Comparison of ENCODE assay signal across 9 mouse cellular contexts in the genomic region with DNA sequence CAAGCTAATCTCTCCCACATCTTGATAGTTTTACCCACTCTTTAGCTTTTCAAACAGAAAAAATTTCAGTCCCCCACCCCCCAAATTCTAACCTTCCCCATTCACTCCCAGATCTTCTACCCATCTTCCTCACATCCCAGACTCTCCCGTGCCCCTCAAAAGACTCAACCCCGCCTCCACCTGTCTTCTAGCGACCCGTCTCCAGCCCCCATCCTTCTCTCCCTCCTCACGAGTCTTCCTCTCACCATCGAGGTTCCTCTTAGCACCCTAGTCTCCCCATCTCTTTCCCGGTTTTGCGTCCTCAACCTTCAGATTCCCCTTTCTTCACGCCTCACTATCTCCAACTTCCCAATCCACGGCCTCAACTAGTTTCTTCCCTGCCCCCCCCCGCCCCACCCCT. TPM values are rescaled to one million over a fixed set of nuclear protein-coding genes. Genes with fewer than 3 reads are reported as not detected.
DNase-seq lines count a peak whose midpoint lies in the region; ATAC-seq and TF ChIP-seq lines count a peak whose summit lies in the region.
"Had no signal": no experiment of that assay in that cellular context is flagged by ENCODE, and none has a peak within 500 bp of the region (broad histone marks: within the 10 kb centered on the region; RNA-seq: fewer than 3 reads in every experiment).

No protein-coding gene starts in this region.

- no peak for TF ChIP-seq POLR2A in spleen, adult 2 months (IDR thresholded peaks at IDR 0.05; ENCODE audit: low read depth, low read length)

- ATAC-seq in intestine, embryonic 14.5 days (replicated peaks; ENCODE audit: low FRiP score, low TSS enrichment, low read depth): no peak
- no peak for ATAC-seq in neural tube, embryonic 12.5 days (ENCODE audit: low FRiP score, low read depth)

- TF ChIP-seq CTCF in spleen, adult 2 months (IDR thresholded peaks at IDR 0.05; ENCODE audit: extremely low read depth, insufficient read depth, insufficient read length, insufficient replicate concordance): no peak

- no peaks in the 10 kb centered on the region for H3K27me3 ChIP-seq in spleen, adult 2 months (ENCODE audit: control insufficient read depth, insufficient read depth, low read length)
- H3K27me3 ChIP-seq in intestine, embryonic 14.5 days (replicated peaks; ENCODE audit: control insufficient read depth, insufficient read depth, low read length): no peaks in the 10 kb centered on the region
- no peaks in the 10 kb centered on the region for H3K27me3 ChIP-seq in neural tube, embryonic 12.5 days (replicated peaks)

- H3K4me3 ChIP-seq in spleen, adult 2 months (ENCODE audit: extremely low read depth, insufficient read depth, insufficient read length): peak overlapping the region; percentile 100; the same call in 1 of the 2 replicates
- peak overlapping the region; percentile 81 for H3K4me3 ChIP-seq in intestine, embryonic 14.5 days (ENCODE audit: low read depth, low read length)
- peak overlapping the region; percentile 77 for H3K4me3 ChIP-seq in neural tube, embryonic 12.5 days

- H3K36me3 ChIP-seq in spleen, adult 2 months (ENCODE audit: control insufficient read depth, insufficient read depth, low read length): no peaks in the 10 kb centered on the region
- H3K36me3 ChIP-seq in intestine, embryonic 14.5 days (ENCODE audit: control insufficient read depth, insufficient read depth, low read length): no peaks in the 10 kb centered on the region; the same call in 1 of the 2 replicates
- H3K36me3 ChIP-seq in neural tube, embryonic 12.5 days: no peaks in the 10 kb centered on the region

- H3K27ac ChIP-seq in spleen, adult 2 months (ENCODE audit: insufficient read depth, low read length): no peak overlapping the region
- H3K27ac ChIP-seq in intestine, embryonic 14.5 days (ENCODE audit: low read depth): peak overlapping the region; percentile 67; the same call in 1 of the 2 replicates
- H3K27ac ChIP-seq in neural tube, embryonic 12.5 days: no peak overlapping the region

- DNase-seq in gastrocnemius, adult 18-20 months (ENCODE audit: low spot score): peak; percentile 3
- no peak for DNase-seq in gastrocnemius, adult 8-10 months (ENCODE audit: low spot score in 2 of 2)
- peak in 1 of 2 experiments; percentile 13 for DNase-seq in spleen, adult 2 months (ENCODE audit: low read depth in 1 of 2, low spot score in 2 of 2)
- DNase-seq in spleen, adult 12 weeks (ENCODE audit: low spot score): no peak
- no peak for DNase-seq in intestine, embryonic 14.5 days (ENCODE audit: low spot score)
- no peak for DNase-seq in frontal cortex, postnatal 10 days (ENCODE audit: low spot score in 2 of 2)
- no peak for DNase-seq in gastrocnemius, postnatal 4 days (ENCODE audit: low spot score in 2 of 2)

- H3K9me3 ChIP-seq in intestine, embryonic 14.5 days (ENCODE audit: control insufficient read depth, low read length): no peaks in the 10 kb centered on the region
- no peaks in the 10 kb centered on the region for H3K9me3 ChIP-seq in neural tube, embryonic 12.5 days

- no peaks in the 10 kb centered on the region; the same call in 1 of the 2 replicates for H3K4me1 ChIP-seq in spleen, adult 2 months (ENCODE audit: control insufficient read depth, insufficient read depth, insufficient read length)
- H3K4me1 ChIP-seq in intestine, embryonic 14.5 days (replicated peaks; ENCODE audit: control insufficient read depth, insufficient read depth, low read length): peaks cover 28% of the 10 kb centered on the region
- H3K4me1 ChIP-seq in neural tube, embryonic 12.5 days: peaks cover 18% of the 10 kb centered on the region

- peak overlapping the region; percentile 61 for H3K9ac ChIP-seq in intestine, embryonic 14.5 days (ENCODE audit: low read length)
- H3K9ac ChIP-seq in neural tube, embryonic 12.5 days: peak overlapping the region; percentile 71

- H3K4me2 ChIP-seq in intestine, embryonic 14.5 days (ENCODE audit: low read length): peak overlapping the region; percentile 63
- H3K4me2 ChIP-seq in neural tube, embryonic 12.5 days (replicated peaks): peak overlapping the region; percentile 63

- 6% methylated on average over 11 of the region's 11 CpGs for WGBS in spleen, adult 2 months
- under 1% methylated on average over 11 of the region's 11 CpGs for WGBS in intestine, embryonic 14.5 days
- under 1% methylated on average over 11 of the region's 11 CpGs for WGBS in neural tube, embryonic 12.5 days

RNA-seq across cellular contexts. Expression of a gene that starts 0.8 kb away (rescaled TPM):
- 1 to 10 TPM; 7.9 to 9.5 TPM for total RNA-seq in gastrocnemius, adult 18-20 months (2021)
- 10 to 100 TPM in 1 of 4 experiments, 1 to 10 TPM in 3; 7.1 to 11.4 (median 8.4) TPM for total RNA-seq in gastrocnemius, adult 8-10 months (2022)
- 6.0 and 7.9 TPM in 2 replicates for polyA plus RNA-seq in spleen, adult 2 months (2012; rRNA removed)
- polyA plus RNA-seq in intestine, embryonic 14.5 days (2014; fragmentation: Nextera tagmentation; extraction: Ambion mirVana): 62.7 and 65.8 TPM in 2 replicates
- polyA plus RNA-seq in neural tube, embryonic 12.5 days (2016; fragmentation: Nextera tagmentation; extraction: Ambion mirVana): 66.3 and 67.6 TPM in 2 replicates
- total RNA-seq in gastrocnemius, postnatal 4 days (2021): 10 to 100 TPM; 25.2 to 26.5 TPM

RNA-seq across cellular contexts. Expression of a gene that starts 0.9 kb away (rescaled TPM):
- total RNA-seq in gastrocnemius, adult 18-20 months (2021): 1 to 10 TPM; 9.2 to 9.7 TPM
- total RNA-seq in gastrocnemius, adult 8-10 months (2022): 1 to 10 TPM; 6.2 to 9.1 (median 7.1) TPM
- polyA plus RNA-seq in spleen, adult 2 months (2012; rRNA removed): 1.2 and 1.6 TPM in 2 replicates
- polyA plus RNA-seq in intestine, embryonic 14.5 days (2014; fragmentation: Nextera tagmentation; extraction: Ambion mirVana): 31.1 and 39.1 TPM in 2 replicates
- polyA plus RNA-seq in neural tube, embryonic 12.5 days (2016; fragmentation: Nextera tagmentation; extraction: Ambion mirVana): 42.0 and 45.9 TPM in 2 replicates
- 10 to 100 TPM; 27.3 to 28.9 TPM for total RNA-seq in gastrocnemius, postnatal 4 days (2021)

RNA-seq across cellular contexts. Expression of a gene that starts 43.5 kb away (rescaled TPM):
- not detected for total RNA-seq in gastrocnemius, adult 18-20 months (2021)
- total RNA-seq in gastrocnemius, adult 8-10 months (2022): not detected
- polyA plus RNA-seq in spleen, adult 2 months (2012; rRNA removed): 0.07 and 0.47 TPM in 2 replicates
- not detected in 2 replicates for polyA plus RNA-seq in intestine, embryonic 14.5 days (2014; fragmentation: Nextera tagmentation; extraction: Ambion mirVana)
- polyA plus RNA-seq in neural tube, embryonic 12.5 days (2016; fragmentation: Nextera tagmentation; extraction: Ambion mirVana): not detected in 2 replicates
- under 1 TPM in 1 of 2 experiments, not detected in 1; 0.34 TPM for total RNA-seq in gastrocnemius, postnatal 4 days (2021)

RNA-seq across cellular contexts. Expression of a gene that starts 54.4 kb away (rescaled TPM):
- not detected for total RNA-seq in gastrocnemius, adult 18-20 months (2021)
- under 1 TPM in 1 of 4 experiments, not detected in 3; 0.16 TPM for total RNA-seq in gastrocnemius, adult 8-10 months (2022)
- polyA plus RNA-seq in spleen, adult 2 months (2012; rRNA removed): 0.06 and 0.40 TPM in 2 replicates
- 0.14 and 0.20 TPM in 2 replicates for polyA plus RNA-seq in intestine, embryonic 14.5 days (2014; fragmentation: Nextera tagmentation; extraction: Ambion mirVana)
- not detected in 2 replicates for polyA plus RNA-seq in neural tube, embryonic 12.5 days (2016; fragmentation: Nextera tagmentation; extraction: Ambion mirVana)
- not detected for total RNA-seq in gastrocnemius, postnatal 4 days (2021)
- total RNA-seq: hematopoietic stem cell, adult 5-6 weeks had no signal
